Mouse (Mus musculus): ENCODE data around the gene U2af1l4.

GRCm38 (mm10) chr7:30613529-30614112 is 50.5 kb downstream of the U2af1l4 start:
- no peak for TF ChIP-seq POLR2A (IDR thresholded peaks at IDR 0.05; ENCODE audit: borderline replicate concordance, low read depth, low read length)
- peak; percentile 94 for TF ChIP-seq CTCF (IDR thresholded peaks at IDR 0.05; ENCODE audit: low read depth, low read length)

Measured in bone marrow macrophage, adult 2 months (primary cell).